Mouse (Mus musculus): ENCODE measurements around the gene Nphs1. TPM values are rescaled to one million over a fixed set of nuclear protein-coding genes. Genes with fewer than 3 reads are reported as not detected.

The Nphs1 gene
- polyA plus RNA-seq, 1 experiment = 1.8 TPM

GRCm38 (mm10) chr7:30423071-30423641, 35.0 kb upstream of the Nphs1 start:
- no peak for TF ChIP-seq CTCF (IDR thresholded peaks at IDR 0.05; ENCODE audit: extremely low read depth, insufficient read depth, insufficient read length, insufficient replicate concordance)
- TF ChIP-seq POLR2A (IDR thresholded peaks at IDR 0.05; ENCODE audit: low read depth, low read length) = no peak
- H3K4me1 ChIP-seq (ENCODE audit: control insufficient read depth, insufficient read depth, insufficient read length) = peaks cover 24% of the 10 kb centered on the region; the same call in 1 of the 2 replicates
- H3K4me3 ChIP-seq (ENCODE audit: extremely low read depth, insufficient read depth, insufficient read length) = peak overlapping the region; percentile 69
- H3K36me3 ChIP-seq (ENCODE audit: control insufficient read depth, insufficient read depth, low read length) = peaks cover 44% of the 10 kb centered on the region
- 3% methylated on average over 23 of the region's 23 CpGs for WGBS
- peak overlapping the region; percentile 98 for H3K27ac ChIP-seq (ENCODE audit: insufficient read depth, low read length)
- H3K27me3 ChIP-seq (ENCODE audit: control insufficient read depth, insufficient read depth, low read length) = no peaks in the 10 kb centered on the region
- DNase-seq (ENCODE audit: low read depth in 1 of 2, low spot score in 2 of 2) = peak; percentile 42 to 71

- no peak overlapping the region for H3K27ac ChIP-seq (ENCODE audit: insufficient read depth, low read length)
- TF ChIP-seq CTCF (IDR thresholded peaks at IDR 0.05; ENCODE audit: extremely low read depth, insufficient read depth, insufficient read length, insufficient replicate concordance) (no peak), POLR2A (IDR thresholded peaks at IDR 0.05; ENCODE audit: low read depth, low read length) (no peak)
- H3K4me3 ChIP-seq (ENCODE audit: extremely low read depth, insufficient read depth, insufficient read length) = no peak overlapping the region
- H3K36me3 ChIP-seq (ENCODE audit: control insufficient read depth, insufficient read depth, low read length) = peaks cover 37% of the 10 kb centered on the region
- peaks cover 7% of the 10 kb centered on the region; the same call in 1 of the 2 replicates for H3K4me1 ChIP-seq (ENCODE audit: control insufficient read depth, insufficient read depth, insufficient read length)
- no peak for DNase-seq (ENCODE audit: low read depth in 1 of 2, low spot score in 2 of 2)
- H3K27me3 ChIP-seq (ENCODE audit: control insufficient read depth, insufficient read depth, low read length) = no peaks in the 10 kb centered on the region
These were observed 28.8 kb upstream of the Nphs1 start for GRCm38 (mm10) chr7:30429327-30429726.

GRCm38 (mm10) chr7:30430191-30430590, 27.9 kb upstream of the Nphs1 start:
- Histone ChIP-seq H3K4me3 (ENCODE audit: extremely low read depth, insufficient read depth, insufficient read length) (no peak overlapping the region), H3K36me3 (ENCODE audit: control insufficient read depth, insufficient read depth, low read length) (peaks cover 29% of the 10 kb centered on the region), H3K27me3 (ENCODE audit: control insufficient read depth, insufficient read depth, low read length) (no peaks in the 10 kb centered on the region), H3K4me1 (ENCODE audit: control insufficient read depth, insufficient read depth, insufficient read length) (peaks cover 7% of the 10 kb centered on the region; the same call in 1 of the 2 replicates), H3K27ac (ENCODE audit: insufficient read depth, low read length) (peak overlapping the region; percentile 41)
- DNase-seq (ENCODE audit: low read depth in 1 of 2, low spot score in 2 of 2) = no peak
- WGBS = 21% methylated on average over 2 of the region's 2 CpGs
- TF ChIP-seq POLR2A (IDR thresholded peaks at IDR 0.05; ENCODE audit: low read depth, low read length) = no peak
- TF ChIP-seq CTCF (IDR thresholded peaks at IDR 0.05; ENCODE audit: extremely low read depth, insufficient read depth, insufficient read length, insufficient replicate concordance) = no peak

- TF ChIP-seq CTCF (IDR thresholded peaks at IDR 0.05; ENCODE audit: extremely low read depth, insufficient read depth, insufficient read length, insufficient replicate concordance) = peak; percentile 74; the same call in 1 of the 2 replicates
- no peak for TF ChIP-seq POLR2A (IDR thresholded peaks at IDR 0.05; ENCODE audit: low read depth, low read length)
- peaks cover 7% of the 10 kb centered on the region; the same call in 1 of the 2 replicates for H3K4me1 ChIP-seq (ENCODE audit: control insufficient read depth, insufficient read depth, insufficient read length)
- peaks cover 2% of the 10 kb centered on the region; the same call in 1 of the 2 replicates for H3K27me3 ChIP-seq (ENCODE audit: control insufficient read depth, insufficient read depth, low read length)
- peak; percentile 69 to 75 for DNase-seq (ENCODE audit: low read depth in 1 of 2, low spot score in 2 of 2)
- WGBS = 0% methylated on average over 3 of the region's 3 CpGs
- no peak overlapping the region for H3K4me3 ChIP-seq (ENCODE audit: extremely low read depth, insufficient read depth, insufficient read length)
- H3K27ac ChIP-seq (ENCODE audit: insufficient read depth, low read length) = no peak overlapping the region
- H3K36me3 ChIP-seq (ENCODE audit: control insufficient read depth, insufficient read depth, low read length) = peaks cover 16% of the 10 kb centered on the region
These were observed 26.3 kb upstream of the Nphs1 start for GRCm38 (mm10) chr7:30431793-30432192.

GRCm38 (mm10) chr7:30434238-30434637, 23.9 kb upstream of the Nphs1 start:
- 1% methylated on average over 10 of the region's 10 CpGs for WGBS

GRCm38 (mm10) chr7:30434701-30435100, 23.4 kb upstream of the Nphs1 start:
- H3K27ac ChIP-seq (ENCODE audit: insufficient read depth, low read length) = no peak overlapping the region
- 69% methylated on average over 10 of the region's 10 CpGs for WGBS
- no peak overlapping the region for H3K4me3 ChIP-seq (ENCODE audit: extremely low read depth, insufficient read depth, insufficient read length)
- peaks cover 2% of the 10 kb centered on the region; the same call in 1 of the 2 replicates for H3K27me3 ChIP-seq (ENCODE audit: control insufficient read depth, insufficient read depth, low read length)
- DNase-seq (ENCODE audit: low read depth in 1 of 2, low spot score in 2 of 2) = no peak
- no peaks in the 10 kb centered on the region for H3K36me3 ChIP-seq (ENCODE audit: control insufficient read depth, insufficient read depth, low read length)
- H3K4me1 ChIP-seq (ENCODE audit: control insufficient read depth, insufficient read depth, insufficient read length) = peaks cover 7% of the 10 kb centered on the region; the same call in 1 of the 2 replicates
- TF ChIP-seq CTCF (IDR thresholded peaks at IDR 0.05; ENCODE audit: extremely low read depth, insufficient read depth, insufficient read length, insufficient replicate concordance) (no peak), POLR2A (IDR thresholded peaks at IDR 0.05; ENCODE audit: low read depth, low read length) (no peak)

More at GRCm38 (mm10) chr7:30434238-30434637, 23.9 kb upstream of the Nphs1 start:
- H3K27me3 ChIP-seq (ENCODE audit: control insufficient read depth, insufficient read depth, low read length) = peaks cover 2% of the 10 kb centered on the region; the same call in 1 of the 2 replicates
- H3K27ac ChIP-seq (ENCODE audit: insufficient read depth, low read length) = no peak overlapping the region
- DNase-seq (ENCODE audit: low read depth in 1 of 2, low spot score in 2 of 2) = no peak
- H3K4me3 ChIP-seq (ENCODE audit: extremely low read depth, insufficient read depth, insufficient read length) = no peak overlapping the region
- H3K36me3 ChIP-seq (ENCODE audit: control insufficient read depth, insufficient read depth, low read length) = no peaks in the 10 kb centered on the region
- H3K4me1 ChIP-seq (ENCODE audit: control insufficient read depth, insufficient read depth, insufficient read length) = peaks cover 7% of the 10 kb centered on the region; the same call in 1 of the 2 replicates
- TF ChIP-seq CTCF (IDR thresholded peaks at IDR 0.05; ENCODE audit: extremely low read depth, insufficient read depth, insufficient read length, insufficient replicate concordance) (no peak), POLR2A (IDR thresholded peaks at IDR 0.05; ENCODE audit: low read depth, low read length) (no peak)

- Histone ChIP-seq H3K4me3 (ENCODE audit: extremely low read depth, insufficient read depth, insufficient read length) (no peak overlapping the region), H3K36me3 (ENCODE audit: control insufficient read depth, insufficient read depth, low read length) (no peaks in the 10 kb centered on the region), H3K4me1 (ENCODE audit: control insufficient read depth, insufficient read depth, insufficient read length) (peaks cover 3% of the 10 kb centered on the region; the same call in 1 of the 2 replicates), H3K27ac (ENCODE audit: insufficient read depth, low read length) (no peak overlapping the region), H3K27me3 (ENCODE audit: control insufficient read depth, insufficient read depth, low read length) (peaks cover 2% of the 10 kb centered on the region; the same call in 1 of the 2 replicates)
- DNase-seq (ENCODE audit: low read depth in 1 of 2, low spot score in 2 of 2) = no peak
- WGBS = 49% methylated on average over 9 of the region's 9 CpGs
- no peak for TF ChIP-seq CTCF (IDR thresholded peaks at IDR 0.05; ENCODE audit: extremely low read depth, insufficient read depth, insufficient read length, insufficient replicate concordance)
- no peak for TF ChIP-seq POLR2A (IDR thresholded peaks at IDR 0.05; ENCODE audit: low read depth, low read length)
These were observed 23.0 kb upstream of the Nphs1 start for GRCm38 (mm10) chr7:30435156-30435555.
